Mouse (Mus musculus): ENCODE measurements around the gene Gm20388. TPM values are rescaled to one million over a fixed set of nuclear protein-coding genes. Genes with fewer than 3 reads are reported as not detected.

The Gm20388 gene
- polyA plus RNA-seq, 1 experiment from 2014 or later, result not detected

DNA sequence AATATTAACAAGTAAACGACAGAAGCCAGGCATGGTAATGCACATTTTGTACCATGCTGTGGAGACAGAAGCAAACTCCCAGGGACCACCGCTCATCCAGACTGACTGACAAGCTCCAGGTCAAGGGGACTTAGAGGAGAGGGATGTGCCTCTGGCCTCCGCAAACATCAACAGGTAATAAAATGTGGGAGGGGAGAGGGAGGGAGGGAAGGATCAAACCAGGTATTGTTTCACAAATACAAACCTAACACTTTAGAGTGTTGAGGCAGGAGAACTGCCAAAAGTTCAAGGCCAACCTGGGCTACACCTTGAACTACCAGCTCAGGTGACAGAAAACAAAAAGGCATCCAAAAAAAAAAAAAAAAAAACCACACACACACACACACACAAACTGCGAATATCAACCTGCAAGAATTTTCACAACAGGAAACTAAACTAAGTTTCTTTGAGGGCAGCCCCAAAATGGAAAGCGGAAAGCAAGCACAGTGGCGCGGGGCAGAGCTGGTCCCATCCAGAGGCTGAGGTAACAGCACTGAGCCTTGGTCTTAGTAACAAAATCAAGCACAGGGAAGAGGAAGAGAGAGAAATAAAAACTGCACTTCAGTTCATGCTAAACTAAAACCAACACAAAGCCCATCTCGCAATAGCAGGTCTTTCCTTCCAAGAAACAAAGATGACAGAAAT lies 3076.0 kb downstream of the Gm20388 start:
- 82% methylated on average over 8 of the region's 8 CpGs for WGBS (ENCODE audit: insufficient replicate concordance)
- peaks cover 83% of the 10 kb centered on the region for H3K4me1 ChIP-seq
- no peaks in the 10 kb centered on the region for H3K27me3 ChIP-seq (replicated peaks)
- H3K36me3 ChIP-seq, result no peaks in the 10 kb centered on the region
- H3K27ac ChIP-seq, result no peak overlapping the region
- ATAC-seq, result no peak
- H3K4me3 ChIP-seq, result no peak overlapping the region
- H3K4me2 ChIP-seq, result no peak overlapping the region
- H3K9ac ChIP-seq, result no peak overlapping the region
- H3K9me3 ChIP-seq (replicated peaks), result no peaks in the 10 kb centered on the region

DNA sequence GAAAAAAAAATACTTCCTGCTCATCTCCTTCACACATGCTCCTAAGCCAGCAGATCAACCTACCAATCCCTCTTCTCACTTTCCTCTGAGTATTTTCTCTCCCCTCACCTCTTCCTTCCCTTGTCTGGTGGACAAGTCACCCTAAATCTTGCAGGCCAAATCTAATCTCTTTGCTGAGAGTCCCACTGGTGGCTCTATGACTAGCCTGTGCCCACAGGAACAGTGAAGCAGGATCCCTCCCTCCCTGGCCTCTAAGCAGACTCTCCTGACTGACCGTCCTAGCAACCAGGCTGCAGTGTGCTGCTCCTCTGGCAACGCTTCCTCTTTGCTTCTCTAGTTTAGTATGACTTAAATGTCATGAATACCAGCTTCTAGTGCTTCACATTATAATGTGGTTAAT lies 3076.6 kb downstream of the Gm20388 start:
- no peak for ATAC-seq
- no peak overlapping the region for H3K27ac ChIP-seq
- no peaks in the 10 kb centered on the region for H3K27me3 ChIP-seq (replicated peaks)
- no peak overlapping the region for H3K4me3 ChIP-seq
- no peaks in the 10 kb centered on the region for H3K36me3 ChIP-seq
- peaks cover 84% of the 10 kb centered on the region for H3K4me1 ChIP-seq
- 38% methylated on average over 2 of the region's 2 CpGs for WGBS (ENCODE audit: insufficient replicate concordance)
- no peaks in the 10 kb centered on the region for H3K9me3 ChIP-seq (replicated peaks)
- H3K9ac ChIP-seq, result no peak overlapping the region
- H3K4me2 ChIP-seq, result no peak overlapping the region

DNA sequence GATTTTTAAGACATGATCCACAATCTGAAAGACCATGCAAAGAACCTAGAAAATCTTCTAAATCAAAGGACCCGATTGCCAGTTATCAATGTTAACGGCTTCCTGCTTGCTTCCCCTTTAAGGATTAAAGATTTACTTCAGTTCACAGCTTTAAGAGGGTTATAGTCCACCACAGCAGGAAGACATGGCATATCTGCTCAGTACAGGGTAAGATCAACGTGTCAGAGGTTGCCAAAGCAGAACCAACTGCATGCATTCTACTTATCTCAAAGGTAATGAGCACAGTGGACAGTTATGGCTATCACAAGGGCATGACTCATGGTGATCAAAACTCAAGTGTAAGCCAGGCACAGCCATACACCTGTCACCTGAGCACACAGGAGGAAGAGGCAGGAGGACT lies 3078.3 kb downstream of the Gm20388 start:
- Histone ChIP-seq H3K36me3 (no peaks in the 10 kb centered on the region), H3K4me3 (no peak overlapping the region), H3K4me2 (no peak overlapping the region), H3K4me1 (peaks cover 90% of the 10 kb centered on the region), H3K27me3 (replicated peaks) (no peaks in the 10 kb centered on the region), H3K9ac (no peak overlapping the region), H3K27ac (no peak overlapping the region), H3K9me3 (replicated peaks) (no peaks in the 10 kb centered on the region)
- 0 out of 2 replicates have a peak, but pooled peaks have one; percentile 19 for ATAC-seq
- WGBS (ENCODE audit: insufficient replicate concordance), result 28% methylated on average over 3 of the region's 3 CpGs

DNA sequence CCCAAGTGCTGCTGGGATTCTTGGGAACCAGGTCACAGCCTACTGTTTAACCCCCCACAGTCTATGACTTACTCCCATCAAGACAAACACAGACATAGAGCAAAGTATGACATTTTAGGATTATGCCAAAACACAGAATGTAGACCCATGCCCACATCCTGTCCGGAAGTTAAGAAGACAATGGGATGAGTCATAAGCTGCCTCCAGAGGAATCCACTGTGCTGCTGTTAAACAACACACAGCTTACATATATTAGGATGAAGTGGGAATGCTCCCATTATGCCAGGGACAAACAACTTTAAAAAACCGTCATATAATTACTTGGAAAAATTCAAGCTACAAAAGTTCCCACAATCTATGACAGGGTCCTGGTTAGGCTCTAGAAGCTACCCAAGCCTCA lies 3079.3 kb downstream of the Gm20388 start:
- Histone ChIP-seq H3K9ac (no peak overlapping the region), H3K27me3 (replicated peaks) (no peaks in the 10 kb centered on the region), H3K9me3 (replicated peaks) (no peaks in the 10 kb centered on the region), H3K27ac (no peak overlapping the region; the same call in 1 of the 2 replicates), H3K4me1 (peaks cover 91% of the 10 kb centered on the region), H3K4me3 (no peak overlapping the region), H3K4me2 (no peak overlapping the region), H3K36me3 (no peaks in the 10 kb centered on the region)
- 56% methylated on average over 2 of the region's 2 CpGs for WGBS (ENCODE audit: insufficient replicate concordance)
- ATAC-seq, result no peak

DNA sequence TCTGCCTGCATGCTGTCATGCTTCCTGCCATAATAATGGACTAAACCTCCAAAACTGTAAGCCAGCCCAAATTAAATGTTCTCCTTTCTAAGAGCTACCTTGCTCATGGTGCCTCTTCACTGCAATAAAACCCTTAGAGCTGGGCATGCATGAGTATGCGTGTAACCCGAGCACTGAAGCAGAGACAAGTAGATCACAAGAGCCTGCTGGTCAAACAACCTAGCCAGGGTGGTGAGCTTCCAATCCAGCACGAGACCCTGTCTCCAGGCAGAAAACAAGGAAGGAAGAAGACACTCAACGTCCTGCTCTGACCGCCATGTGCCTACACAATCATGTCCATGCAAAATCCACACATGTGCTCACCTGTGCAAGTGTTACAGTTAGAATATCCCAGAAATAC lies 3080.7 kb downstream of the Gm20388 start:
- H3K4me2 ChIP-seq, result no peak overlapping the region
- no peak for ATAC-seq
- no peak overlapping the region; the same call in 1 of the 2 replicates for H3K27ac ChIP-seq
- 60% methylated on average over 5 of the region's 5 CpGs for WGBS (ENCODE audit: insufficient replicate concordance)
- H3K4me1 ChIP-seq, result peaks cover 79% of the 10 kb centered on the region
- H3K27me3 ChIP-seq (replicated peaks), result no peaks in the 10 kb centered on the region
- no peaks in the 10 kb centered on the region for H3K9me3 ChIP-seq (replicated peaks)
- no peak overlapping the region for H3K4me3 ChIP-seq
- H3K9ac ChIP-seq, result no peak overlapping the region
- H3K36me3 ChIP-seq, result no peaks in the 10 kb centered on the region

DNA sequence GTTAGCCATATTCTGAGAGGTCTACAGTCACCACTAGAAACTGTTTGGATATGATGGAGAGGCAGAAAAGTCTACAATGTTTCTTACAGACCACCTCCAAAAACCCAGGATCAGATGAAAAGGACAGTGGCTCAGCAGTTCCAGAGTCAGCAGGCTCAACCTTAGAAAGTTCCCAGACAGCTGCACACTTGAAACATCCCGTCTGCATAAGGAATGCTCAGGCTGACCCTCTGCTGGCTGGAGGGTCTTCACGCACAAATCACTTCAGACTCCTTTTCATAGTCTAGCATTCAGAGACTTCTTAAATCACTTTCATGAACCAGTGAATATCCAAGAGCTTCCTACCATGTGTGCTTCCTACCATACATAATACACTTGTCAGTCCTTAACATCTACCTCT lies 3081.7 kb downstream of the Gm20388 start:
- no peak overlapping the region for H3K4me2 ChIP-seq
- no peaks in the 10 kb centered on the region for H3K9me3 ChIP-seq (replicated peaks)
- no peak overlapping the region for H3K4me3 ChIP-seq
- H3K9ac ChIP-seq, result no peak overlapping the region
- no peaks in the 10 kb centered on the region for H3K36me3 ChIP-seq
- no peak for ATAC-seq
- 79% methylated on average over 2 of the region's 2 CpGs for WGBS (ENCODE audit: insufficient replicate concordance)
- H3K27ac ChIP-seq, result no peak overlapping the region
- H3K27me3 ChIP-seq (replicated peaks), result no peaks in the 10 kb centered on the region
- peaks cover 71% of the 10 kb centered on the region for H3K4me1 ChIP-seq

DNA sequence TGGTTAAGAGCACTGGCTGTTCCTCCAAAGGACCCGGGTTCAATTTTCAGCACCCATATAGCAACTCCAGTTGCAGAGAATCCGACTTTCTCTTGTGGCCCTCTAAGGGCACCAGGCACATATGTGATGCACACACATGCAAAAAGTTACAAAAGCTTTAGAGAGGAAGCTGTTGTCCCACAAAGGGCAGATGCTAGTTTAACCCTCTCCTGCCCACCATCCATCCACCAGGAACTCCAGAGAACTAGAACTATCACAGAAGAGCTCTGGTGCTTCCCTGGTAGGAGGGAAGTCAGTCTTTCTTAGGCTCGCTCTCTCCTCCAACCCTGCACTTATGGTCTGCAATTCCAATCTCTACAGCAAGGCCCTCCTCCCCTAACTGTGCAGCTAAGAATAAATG lies 3082.4 kb downstream of the Gm20388 start:
- 67% methylated on average over 3 of the region's 3 CpGs for WGBS (ENCODE audit: insufficient replicate concordance)
- H3K27ac ChIP-seq, result no peak overlapping the region

DNA sequence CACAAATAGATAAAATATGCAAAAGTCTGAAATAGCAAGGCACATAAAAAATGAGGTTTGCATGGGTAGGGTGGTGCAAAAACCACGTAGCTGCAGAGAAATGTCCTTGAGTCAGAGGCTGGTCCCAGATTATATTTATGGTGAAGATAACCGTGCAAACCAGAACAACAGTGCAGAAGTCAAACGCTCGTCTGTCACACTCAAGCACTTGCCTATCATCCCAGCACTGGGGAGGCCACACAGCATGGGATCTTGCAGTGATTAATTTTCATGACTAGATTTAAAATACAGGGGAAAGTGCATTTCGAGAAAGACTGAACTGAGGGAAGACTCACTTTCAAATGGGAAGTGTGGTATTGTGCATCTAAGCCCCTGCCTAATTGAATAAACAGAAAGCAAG lies 3083.1 kb downstream of the Gm20388 start:
- no peak for ATAC-seq
- no peak overlapping the region for H3K4me3 ChIP-seq
- H3K27ac ChIP-seq, result no peak overlapping the region
- H3K9me3 ChIP-seq (replicated peaks), result no peaks in the 10 kb centered on the region
- no peaks in the 10 kb centered on the region for H3K36me3 ChIP-seq
- no peak overlapping the region for H3K9ac ChIP-seq
- WGBS (ENCODE audit: insufficient replicate concordance), result 23% methylated on average over 5 of the region's 5 CpGs
- H3K27me3 ChIP-seq (replicated peaks), result no peaks in the 10 kb centered on the region
- H3K4me2 ChIP-seq, result no peak overlapping the region
- peaks cover 66% of the 10 kb centered on the region for H3K4me1 ChIP-seq

More for the DNA sequence above, 3082.4 kb downstream of the Gm20388 start:
- H3K36me3 ChIP-seq, result no peaks in the 10 kb centered on the region
- H3K4me3 ChIP-seq, result no peak overlapping the region
- H3K9me3 ChIP-seq (replicated peaks), result no peaks in the 10 kb centered on the region
- H3K27me3 ChIP-seq (replicated peaks), result no peaks in the 10 kb centered on the region
- no peak overlapping the region for H3K4me2 ChIP-seq
- no peak for ATAC-seq
- peaks cover 70% of the 10 kb centered on the region for H3K4me1 ChIP-seq
- no peak overlapping the region for H3K9ac ChIP-seq

DNA sequence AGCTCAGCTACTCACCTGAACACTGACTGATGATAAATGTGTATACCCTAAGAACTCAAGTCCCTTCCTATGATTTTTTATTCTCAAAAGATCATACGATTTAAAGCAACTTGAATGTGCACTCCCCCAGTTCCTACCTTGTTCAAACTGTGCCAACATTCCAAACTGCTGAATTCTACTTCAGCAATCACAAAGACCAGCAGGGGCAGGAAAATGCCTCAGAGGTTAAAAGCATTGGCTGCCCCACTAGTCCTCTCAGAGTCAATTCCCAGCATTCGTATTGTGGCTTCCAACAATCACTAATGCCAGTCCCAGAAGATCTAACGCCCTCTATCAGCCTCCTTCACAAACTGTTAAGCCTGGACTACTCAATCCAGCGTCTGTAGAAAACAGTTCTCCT lies 3087.3 kb downstream of the Gm20388 start:
- Histone ChIP-seq H3K4me3 (no peak overlapping the region), H3K9me3 (replicated peaks) (no peaks in the 10 kb centered on the region), H3K27me3 (replicated peaks) (no peaks in the 10 kb centered on the region), H3K27ac (no peak overlapping the region), H3K9ac (no peak overlapping the region), H3K4me1 (peaks cover 59% of the 10 kb centered on the region), H3K36me3 (no peaks in the 10 kb centered on the region), H3K4me2 (no peak overlapping the region)
- ATAC-seq, result no peak
- 67% methylated on average over 4 of the region's 4 CpGs for WGBS (ENCODE audit: insufficient replicate concordance)

DNA sequence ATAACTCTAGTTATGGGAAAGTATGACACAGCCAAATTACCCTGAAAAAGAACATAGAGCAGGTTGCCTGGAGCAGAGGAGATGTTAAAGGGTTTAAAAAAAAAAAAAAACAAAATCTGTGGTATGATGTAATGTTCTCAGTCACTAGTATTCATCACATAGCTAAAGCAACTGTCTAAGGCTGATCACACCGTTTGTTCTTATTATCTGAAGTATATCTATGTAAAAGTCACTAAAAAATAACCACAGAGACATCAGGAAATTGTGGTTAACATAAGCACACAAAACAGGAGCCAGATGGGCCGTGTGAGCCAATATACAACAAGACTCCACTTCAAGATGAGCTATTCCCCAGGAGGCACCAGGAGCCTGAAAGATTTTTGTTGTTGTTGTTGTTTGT lies 3089.7 kb downstream of the Gm20388 start:
- no peak overlapping the region for H3K9ac ChIP-seq
- H3K36me3 ChIP-seq, result no peaks in the 10 kb centered on the region
- no peaks in the 10 kb centered on the region for H3K9me3 ChIP-seq (replicated peaks)
- H3K27me3 ChIP-seq (replicated peaks), result no peaks in the 10 kb centered on the region
- no peak for ATAC-seq
- H3K27ac ChIP-seq, result no peak overlapping the region
- no peak overlapping the region for H3K4me2 ChIP-seq
- peaks cover 64% of the 10 kb centered on the region for H3K4me1 ChIP-seq
- no peak overlapping the region for H3K4me3 ChIP-seq
- 28% methylated on average over 2 of the region's 2 CpGs for WGBS (ENCODE audit: insufficient replicate concordance)

DNA sequence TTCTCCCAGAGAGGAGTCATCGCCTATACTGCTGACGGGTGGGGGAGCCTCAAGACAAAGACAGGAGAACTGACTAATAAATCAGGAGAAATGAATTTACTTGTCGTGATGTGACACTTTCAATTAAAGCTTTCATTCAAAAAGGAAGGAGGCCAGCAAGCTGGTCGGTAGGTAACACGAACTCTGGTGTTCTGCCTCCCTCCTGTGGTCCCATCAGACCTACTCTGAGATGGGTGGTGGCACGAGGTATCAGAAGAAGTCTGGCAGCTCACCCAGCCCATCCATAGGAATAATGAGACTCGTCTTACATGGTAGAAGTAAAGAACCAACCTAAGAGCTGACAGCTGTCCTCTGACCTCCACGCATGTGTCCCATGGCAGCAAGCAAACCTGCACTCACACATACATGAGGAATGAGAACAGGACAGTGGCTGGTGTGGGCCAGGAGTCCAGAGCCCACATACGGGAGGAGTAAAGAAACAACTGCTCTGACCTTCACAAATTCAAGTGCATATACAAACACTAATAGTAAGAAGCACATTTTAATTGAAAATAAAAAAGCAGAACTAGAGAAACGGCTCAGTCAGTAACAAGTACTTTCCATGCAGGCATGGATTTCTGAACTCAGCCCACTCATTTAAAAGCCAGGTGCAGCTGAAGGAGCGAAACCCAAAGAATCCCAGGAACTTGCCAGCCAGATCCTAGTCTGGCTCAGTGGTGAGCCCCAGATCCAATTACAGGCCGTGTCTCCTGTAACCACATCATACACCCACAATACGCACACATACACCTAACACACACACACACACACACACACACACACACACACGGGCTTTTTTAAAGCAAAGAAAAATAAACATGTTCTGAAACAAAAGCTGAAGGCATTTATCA lies 3093.6 kb downstream of the Gm20388 start:
- H3K36me3 ChIP-seq, result no peaks in the 10 kb centered on the region
- no peaks in the 10 kb centered on the region for H3K9me3 ChIP-seq (replicated peaks)
- peaks cover 92% of the 10 kb centered on the region for H3K4me1 ChIP-seq
- H3K27ac ChIP-seq, result no peak overlapping the region
- no peak overlapping the region for H3K4me3 ChIP-seq
- no peaks in the 10 kb centered on the region for H3K27me3 ChIP-seq (replicated peaks)
- ATAC-seq, result no peak
- WGBS (ENCODE audit: insufficient replicate concordance), result 67% methylated on average over 14 of the region's 14 CpGs
- H3K9ac ChIP-seq, result no peak overlapping the region
- H3K4me2 ChIP-seq, result no peak overlapping the region

DNA sequence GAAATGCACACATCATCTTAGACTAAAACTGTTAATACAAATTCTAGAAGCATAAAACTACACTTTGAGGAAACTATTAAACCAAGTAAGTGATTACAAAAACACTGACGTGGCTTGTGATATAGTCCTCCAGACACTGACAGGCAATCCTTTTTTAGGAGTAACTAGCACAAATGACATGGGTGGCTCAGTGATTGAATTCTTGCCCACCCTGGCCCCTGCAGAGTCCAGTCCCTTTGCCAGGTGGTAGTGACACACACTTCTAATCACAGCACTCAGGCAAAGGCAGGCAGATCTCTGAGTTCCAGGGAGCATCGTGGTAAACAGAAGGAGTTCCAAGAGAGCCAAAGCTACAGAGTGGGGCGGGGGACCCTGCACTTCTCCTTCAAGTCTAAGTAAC lies 3094.7 kb downstream of the Gm20388 start:
- Histone ChIP-seq H3K27ac (no peak overlapping the region), H3K9me3 (replicated peaks) (no peaks in the 10 kb centered on the region), H3K9ac (no peak overlapping the region), H3K4me3 (no peak overlapping the region), H3K36me3 (peaks cover 8% of the 10 kb centered on the region; the same call in 1 of the 2 replicates), H3K27me3 (replicated peaks) (no peaks in the 10 kb centered on the region), H3K4me1 (peaks cover 95% of the 10 kb centered on the region), H3K4me2 (no peak overlapping the region)
- no peak for ATAC-seq
- 42% methylated on average over 3 of the region's 3 CpGs for WGBS (ENCODE audit: insufficient replicate concordance)

Data from liver, embryonic 12.5 days (tissue).